Mouse (Mus musculus): ENCODE measurements around the gene Hoxb7. TPM values are rescaled to one million over a fixed set of nuclear protein-coding genes. Genes with fewer than 3 reads are reported as not detected.

The Hoxb7 gene
- polyA plus RNA-seq (2012; rRNA removed), result not detected in 2 replicates

GRCm38 (mm10) chr11:96285771-96286738 is at the start of gene Hoxb7:
Hoxb7 (plus strand) TSS chr11:96286623.
- no peak for DNase-seq (ENCODE audit: extremely low spot score in 1 of 2, low spot score in 1 of 2)

- peak in 1 of 2 experiments; percentile 67 for DNase-seq (ENCODE audit: extremely low spot score in 1 of 2, low spot score in 1 of 2)
Measured at GRCm38 (mm10) chr11:96240211-96240610, 46.2 kb upstream of the Hoxb7 start.

- no peak for DNase-seq (ENCODE audit: extremely low spot score in 1 of 2, low spot score in 1 of 2)
Measured at GRCm38 (mm10) chr11:96250901-96251300, 35.5 kb upstream of the Hoxb7 start.

- no peak for DNase-seq (ENCODE audit: extremely low spot score in 1 of 2, low spot score in 1 of 2)
Measured at GRCm38 (mm10) chr11:96251480-96252031, 34.9 kb upstream of the Hoxb7 start.

GRCm38 (mm10) chr11:96252541-96253120 is 33.8 kb upstream of the Hoxb7 start:
- DNase-seq (ENCODE audit: extremely low spot score in 1 of 2, low spot score in 1 of 2), result no peak

GRCm38 (mm10) chr11:96254221-96254620 is 32.2 kb upstream of the Hoxb7 start:
- DNase-seq (ENCODE audit: extremely low spot score in 1 of 2, low spot score in 1 of 2), result no peak

- DNase-seq (ENCODE audit: extremely low spot score in 1 of 2, low spot score in 1 of 2), result no peak
Measured at GRCm38 (mm10) chr11:96255111-96255995, 31.1 kb upstream of the Hoxb7 start.

GRCm38 (mm10) chr11:96255996-96256445 is 30.4 kb upstream of the Hoxb7 start:
- DNase-seq (ENCODE audit: extremely low spot score in 1 of 2, low spot score in 1 of 2), result no peak

- no peak for DNase-seq (ENCODE audit: extremely low spot score in 1 of 2, low spot score in 1 of 2)
Measured at GRCm38 (mm10) chr11:96257141-96257540, 29.3 kb upstream of the Hoxb7 start.

- DNase-seq (ENCODE audit: extremely low spot score in 1 of 2, low spot score in 1 of 2), result no peak
Measured at GRCm38 (mm10) chr11:96259038-96259437, 27.4 kb upstream of the Hoxb7 start.

- DNase-seq (ENCODE audit: extremely low spot score in 1 of 2, low spot score in 1 of 2), result no peak
Measured at GRCm38 (mm10) chr11:96259511-96259910, 26.9 kb upstream of the Hoxb7 start.

GRCm38 (mm10) chr11:96260310-96260970 is 26.0 kb upstream of the Hoxb7 start:
- DNase-seq (ENCODE audit: extremely low spot score in 1 of 2, low spot score in 1 of 2), result no peak

GRCm38 (mm10) chr11:96261323-96261890 is 25.0 kb upstream of the Hoxb7 start:
- no peak for DNase-seq (ENCODE audit: extremely low spot score in 1 of 2, low spot score in 1 of 2)

GRCm38 (mm10) chr11:96262262-96262830 is 24.1 kb upstream of the Hoxb7 start:
- no peak for DNase-seq (ENCODE audit: extremely low spot score in 1 of 2, low spot score in 1 of 2)

GRCm38 (mm10) chr11:96263636-96264389 is 22.6 kb upstream of the Hoxb7 start:
- no peak for DNase-seq (ENCODE audit: extremely low spot score in 1 of 2, low spot score in 1 of 2)

GRCm38 (mm10) chr11:96264390-96265020 is 21.9 kb upstream of the Hoxb7 start:
- DNase-seq (ENCODE audit: extremely low spot score in 1 of 2, low spot score in 1 of 2), result no peak

- no peak for DNase-seq (ENCODE audit: extremely low spot score in 1 of 2, low spot score in 1 of 2)
Measured at GRCm38 (mm10) chr11:96265954-96266353, 20.5 kb upstream of the Hoxb7 start.
